Mouse (Mus musculus) stomach, embryonic 16.5 days (tissue): ENCODE data around the gene Gm28710. TPM values are rescaled to one million over a fixed set of nuclear protein-coding genes. Genes with fewer than 3 reads are reported as not detected.

Experiments
- ATAC-seq: fragments of 200-750 bp; cut with Nextera tagmentation; 2 replicates; pipeline ENCODE4 v1.8.0; 2017; ENCODE audit warnings: moderate number of reproducible peaks, moderate TSS enrichment; ENCODE audit not compliant: insufficient read depth, low FRiP score
- H3K27ac ChIP-seq: fragments of 300-500 bp; sonication (generic); 2 replicates; pipeline ENCODE4 v1.5.1; 2014; ENCODE audit warnings: low read length
- H3K27me3 ChIP-seq: fragments of 300-500 bp; sonication (generic); 2 replicates; pipeline ENCODE4 v1.6.1; 2014; ENCODE audit warnings: low read length, control low read depth, mixed read lengths; ENCODE audit not compliant: control insufficient read depth, insufficient read depth
- H3K36me3 ChIP-seq: fragments of 300-500 bp; sonication (generic); 2 replicates; pipeline ENCODE4 v1.6.1; 2014; ENCODE audit warnings: low read length; ENCODE audit not compliant: control insufficient read depth, insufficient read depth
- H3K4me1 ChIP-seq: fragments of 300-500 bp; sonication (generic); 2 replicates; pipeline ENCODE4 v1.6.1; 2014; ENCODE audit warnings: low read length, control low read depth, mixed read lengths; ENCODE audit not compliant: control insufficient read depth, insufficient read depth
- H3K4me2 ChIP-seq: fragments of 300-500 bp; sonication (generic); 2 replicates; pipeline ENCODE4 v1.6.1; 2014; ENCODE audit warnings: low read depth, low read length, mixed read lengths
- H3K4me3 ChIP-seq: fragments of 300-500 bp; sonication (generic); replicated peaks from 2 replicates; pipeline ENCODE4 v1.5.1; 2014; ENCODE audit warnings: mild to moderate bottlenecking, low read length
- H3K9ac ChIP-seq: fragments of 300-500 bp; sonication (generic); 2 replicates; pipeline ENCODE4 v1.6.1; 2014; ENCODE audit warnings: low read length
- H3K9me3 ChIP-seq: fragments of 300-500 bp; sonication (generic); replicated peaks from 2 replicates; pipeline ENCODE4 v1.6.1; 2016; ENCODE audit warnings: low read length, control low read depth; ENCODE audit not compliant: control insufficient read depth
- WGBS: fragments of 180-500 bp; shearing (Covaris S2); extraction: QIAGEN DNeasy Blood & Tissue Kit; methylation state at CpG from one replicate; pipeline ENCODE4 v1.1.7; 2014; 5-methylcytosine and 5-hydroxymethylcytosine counted together
- polyA plus RNA-seq: library from polyadenylated mRNA; unstranded; fragments of >200 nt; fragmentation: Nextera tagmentation; extraction: Ambion mirVana; gene quantifications from 2 replicates; pipeline ENCODE4 v1.2.1, GENCODE M21; 2015

Gene Gm28710
- polyA plus RNA-seq, 1 experiment from 2014 or later: 0.14 TPM

DNA sequence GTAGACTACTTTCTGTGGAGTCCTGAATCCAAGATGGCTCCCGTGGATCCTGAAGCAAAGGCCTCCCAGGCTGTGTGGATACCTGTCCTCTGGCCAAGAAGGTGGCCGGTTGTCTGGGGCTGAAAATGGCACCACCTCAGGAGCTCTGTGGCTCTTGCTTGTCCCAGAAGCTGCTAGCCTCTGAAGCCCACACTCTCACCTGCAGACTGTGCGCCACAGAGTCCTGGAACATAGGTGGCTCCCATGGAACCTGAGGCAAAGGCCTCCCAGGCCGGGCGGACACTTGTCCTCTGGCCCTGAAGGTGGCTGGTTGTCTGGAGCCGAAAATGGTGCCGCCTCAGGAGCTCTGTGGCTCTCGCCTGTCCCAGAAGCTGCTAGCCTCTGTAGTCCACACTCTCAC lies 128.2 kb downstream of the Gm28710 start:
- Histone ChIP-seq H3K27ac (no peak overlapping the region), H3K36me3 (no peaks in the 10 kb centered on the region), H3K9me3 (no peaks in the 10 kb centered on the region), H3K9ac (no peak overlapping the region), H3K4me1 (no peaks in the 10 kb centered on the region), H3K4me3 (no peak overlapping the region), H3K4me2 (no peak overlapping the region), H3K27me3 (no peaks in the 10 kb centered on the region)
- 88% methylated on average over 8 of the region's 8 CpGs for WGBS
- ATAC-seq: no peak

DNA sequence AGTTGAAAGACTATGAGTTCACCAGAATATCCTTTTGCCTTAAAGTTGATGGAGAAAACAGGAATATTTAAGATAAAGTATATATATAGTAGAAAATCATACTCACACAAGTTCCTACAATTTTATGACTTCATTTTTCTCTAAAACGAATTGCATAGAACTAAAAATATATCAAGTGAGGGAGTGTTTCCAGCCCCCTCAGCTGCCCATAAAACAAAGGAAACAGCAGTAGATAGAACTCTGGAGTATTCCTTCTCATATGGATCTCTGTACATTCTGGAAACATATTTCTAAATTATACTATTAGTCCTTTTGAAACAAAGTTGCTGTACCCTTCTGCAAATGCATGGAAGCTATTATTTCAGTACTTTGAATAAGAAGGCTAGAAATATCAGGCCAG lies 130.9 kb downstream of the Gm28710 start:
- H3K9ac ChIP-seq: no peak overlapping the region
- ATAC-seq: no peak
- no peak overlapping the region for H3K4me2 ChIP-seq
- H3K4me3 ChIP-seq: no peak overlapping the region
- H3K36me3 ChIP-seq: no peaks in the 10 kb centered on the region
- no peaks in the 10 kb centered on the region for H3K4me1 ChIP-seq
- WGBS: 61% methylated on average over 1 of the region's 1 CpGs
- no peaks in the 10 kb centered on the region for H3K9me3 ChIP-seq
- H3K27me3 ChIP-seq: no peaks in the 10 kb centered on the region
- H3K27ac ChIP-seq: no peak overlapping the region

Other genes starting within 250 kb of the Gm28710 start
- gene Hgf, start 238.3 kb upstream of the Gm28710 start, polyA plus RNA-seq: 3.8 and 4.1 TPM in 2 replicates